Mouse (Mus musculus) gastrocnemius, postnatal 4 days (tissue): ENCODE measurements at regions not wholly inside any gene's neighbourhood (a gene's known extent, or its start where the extent isn't known, plus 50 kb on each side); places are given as distances from the start of the nearest gene placed in this dataset.

ENCODE experiments used
- DNase-seq, 2 experiments: peaks; one replicate each; pipeline ENCODE4 v3.0.0; 2021 to 2022; ENCODE audit warnings: low spot score in 2 of 2, mixed read lengths in 2 of 2

DNA sequence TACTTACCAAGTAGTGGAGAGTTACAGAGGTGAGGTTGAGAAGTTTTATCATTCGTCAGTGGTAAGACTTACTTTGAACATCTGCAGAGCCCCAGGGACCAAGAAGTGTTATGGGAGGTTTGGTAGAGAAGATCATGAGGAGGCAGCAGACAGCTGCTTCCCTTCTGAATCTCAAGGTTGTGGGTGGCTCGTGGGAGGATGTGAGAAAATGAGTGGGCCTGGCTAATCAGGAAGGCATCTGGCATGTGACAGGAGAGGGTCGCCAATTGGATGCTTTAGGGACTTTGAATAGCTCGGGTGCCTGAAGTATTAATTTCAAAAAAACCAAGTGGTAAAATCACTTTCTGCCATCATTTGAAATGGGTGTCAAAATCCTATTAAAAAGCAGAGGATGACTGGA, 258.9 kb downstream of the Sqor start:
- no peak for DNase-seq

DNA sequence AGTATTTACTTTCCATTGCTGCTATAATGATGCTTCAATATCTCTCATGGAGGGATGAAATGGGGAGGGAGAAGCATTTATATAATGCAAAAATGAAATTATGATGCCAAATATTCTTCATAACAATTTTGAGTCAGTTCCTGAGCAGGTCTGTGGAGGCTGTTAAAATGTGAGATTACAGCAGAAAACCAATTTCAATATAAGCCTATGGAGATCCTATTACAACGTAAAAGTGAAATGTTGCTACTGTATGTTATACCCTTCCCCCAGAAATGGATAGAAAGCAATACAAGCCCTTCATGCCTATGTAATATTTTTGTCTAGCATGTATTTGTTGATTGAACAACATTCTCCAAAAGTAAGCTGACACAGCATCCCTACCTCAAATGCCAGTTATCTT, 259.3 kb downstream of the Sqor start:
- no peak for DNase-seq

DNA sequence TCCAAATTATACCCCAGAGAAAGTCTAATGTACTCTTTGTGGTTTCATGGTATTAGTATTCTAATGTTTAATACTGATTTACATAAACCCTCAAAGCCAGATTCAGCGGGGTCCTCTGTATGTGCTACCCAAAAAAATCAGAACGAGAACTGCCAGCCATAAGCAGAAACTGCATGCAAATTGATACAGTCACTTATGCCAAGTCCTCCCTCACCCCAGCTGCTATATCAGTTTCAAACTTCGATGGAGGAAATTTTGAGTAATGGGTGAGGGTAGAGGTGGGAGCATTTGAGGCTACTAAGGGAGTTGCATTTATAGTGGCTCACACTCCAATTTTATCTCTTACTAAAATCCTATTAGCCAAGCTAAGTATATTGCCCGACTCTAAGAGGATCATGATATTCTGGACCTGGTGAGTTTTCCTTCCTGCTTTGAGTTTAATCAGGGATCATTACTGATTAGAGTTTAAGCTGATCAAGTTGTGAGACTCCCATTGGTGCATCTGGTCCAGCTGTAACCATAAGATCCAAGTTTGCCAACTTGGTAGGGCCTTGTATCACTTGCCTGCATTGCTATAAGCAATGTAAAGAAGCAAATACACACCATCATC, 260.0 kb downstream of the Sqor start:
- DNase-seq: no peak

DNA sequence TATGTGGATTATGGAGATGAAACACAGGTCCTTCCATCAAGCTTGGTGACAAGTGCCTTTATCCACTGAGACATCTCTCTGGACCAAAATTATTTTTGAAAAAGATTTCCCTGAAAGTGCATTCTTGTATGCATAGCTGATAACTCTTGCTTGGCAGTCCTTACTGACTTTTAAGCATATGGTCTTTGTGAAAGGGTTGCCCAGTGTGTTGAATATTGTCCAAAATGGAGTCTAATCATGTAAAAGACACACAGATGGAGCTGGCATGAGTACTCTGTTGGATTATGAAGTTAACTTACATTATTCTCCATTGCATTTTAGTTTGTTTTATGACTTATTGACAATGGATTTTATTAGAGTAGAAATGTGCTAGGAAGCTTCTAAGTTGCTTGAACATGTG, 282.3 kb downstream of the Sqor start:
- no peak for DNase-seq

DNA sequence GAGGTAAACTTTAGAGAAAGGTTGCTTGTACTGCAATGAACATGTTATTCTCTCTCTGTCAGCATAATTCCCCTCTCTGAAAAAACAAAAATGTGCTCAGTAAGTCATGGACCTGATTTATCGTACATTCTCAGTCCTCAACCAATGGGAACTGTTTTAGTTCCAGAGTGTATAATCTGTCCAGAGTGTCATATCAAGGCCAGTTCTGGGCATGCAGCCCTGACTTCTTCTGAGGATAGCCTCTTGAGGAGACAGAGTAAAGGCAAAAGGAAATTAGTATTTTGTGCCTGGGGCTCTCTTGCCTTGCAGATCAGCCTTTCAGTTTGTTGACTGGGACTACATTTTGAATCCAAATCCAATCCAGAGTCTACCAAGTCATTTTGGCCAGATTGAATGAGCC, 299.6 kb downstream of the Sqor start:
- peak in 1 of 2 experiments; percentile 9 for DNase-seq

DNA sequence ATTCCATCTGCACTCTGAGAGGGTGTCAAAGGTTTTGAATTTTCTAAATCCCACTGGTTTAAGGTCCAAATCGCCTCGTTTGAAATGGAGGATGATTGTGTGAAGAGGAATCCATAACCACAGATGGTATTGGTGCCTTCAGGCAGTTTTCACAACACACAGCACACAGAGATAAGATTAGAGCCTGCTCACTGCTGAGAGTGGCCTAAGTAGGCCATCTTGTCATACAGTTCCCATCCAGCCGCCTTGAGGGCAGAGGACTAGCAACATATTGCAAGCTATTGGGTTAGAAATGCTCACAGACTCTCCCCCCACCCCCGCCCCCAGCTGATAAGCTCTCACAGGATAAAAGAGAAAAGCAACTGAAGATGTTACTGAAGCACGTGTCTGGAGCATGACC, 303.8 kb downstream of the Sqor start:
- DNase-seq: no peak

DNA sequence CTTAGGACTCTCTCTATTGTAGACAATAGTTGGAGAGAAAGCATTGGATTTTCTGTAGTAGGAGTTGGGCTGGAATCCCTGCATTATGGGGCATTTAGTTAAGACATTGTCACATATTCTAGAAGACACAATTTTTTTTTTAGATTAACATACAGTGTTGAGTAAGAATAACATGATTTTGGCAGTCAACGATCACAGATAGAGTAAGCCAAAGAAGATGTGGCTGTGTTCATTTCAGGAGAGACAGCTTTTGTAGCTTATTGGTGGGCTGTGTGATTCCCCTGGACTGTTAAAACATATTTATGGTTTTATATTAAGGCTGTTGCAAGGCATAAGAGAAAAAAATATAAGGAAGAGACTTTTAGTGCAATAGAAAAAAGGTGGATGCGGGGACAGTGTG, 307.6 kb downstream of the Sqor start:
- DNase-seq: no peak

DNA sequence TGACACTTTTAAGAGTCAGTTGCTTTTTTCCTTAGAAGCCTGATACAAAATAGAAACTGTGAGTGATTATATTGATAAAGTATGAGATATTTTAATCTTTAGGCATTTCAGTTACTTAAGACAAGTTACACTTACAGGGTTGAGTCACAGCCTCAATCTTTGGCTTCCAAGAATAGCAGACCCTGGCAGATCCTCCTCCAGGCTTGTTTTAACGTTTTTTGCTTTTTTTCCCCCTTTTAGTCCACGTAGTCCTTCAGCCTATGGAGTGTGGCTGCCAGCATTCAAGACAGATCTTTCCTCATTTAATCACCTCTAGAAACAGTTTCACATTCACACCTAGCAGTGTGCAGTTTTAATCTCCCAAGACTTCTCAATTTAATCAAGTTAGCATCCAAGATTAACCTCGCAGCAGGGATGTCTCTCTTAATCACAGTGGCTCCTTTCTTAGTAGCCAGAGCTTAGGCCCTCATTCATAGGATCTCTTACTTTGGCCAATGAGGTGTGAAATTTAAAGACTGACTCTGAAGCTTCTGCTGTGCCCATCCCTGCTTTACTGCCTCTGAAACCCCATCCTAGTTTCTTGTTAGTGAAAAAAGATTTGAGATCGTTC, 308.5 kb downstream of the Sqor start:
- no peak for DNase-seq

DNA sequence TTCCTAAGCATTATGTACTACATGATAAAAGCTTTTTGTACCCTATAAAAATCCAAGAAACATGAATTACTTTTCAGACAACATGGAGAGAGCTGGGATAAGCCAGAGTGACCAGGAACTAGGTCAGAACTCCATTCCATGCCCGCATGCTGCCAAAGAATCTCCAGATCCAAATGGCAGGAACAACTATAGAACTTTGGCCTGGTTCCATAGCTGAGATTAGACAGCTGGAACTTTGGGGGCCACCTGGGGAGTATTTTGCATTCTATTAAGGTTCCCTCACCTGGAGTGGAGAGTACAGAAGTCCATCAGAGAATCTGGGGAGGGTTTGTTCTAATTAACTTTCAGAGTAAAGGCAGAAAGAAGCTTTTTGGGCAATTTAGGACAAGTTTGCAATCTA, 327.7 kb downstream of the Sqor start:
- no peak for DNase-seq

DNA sequence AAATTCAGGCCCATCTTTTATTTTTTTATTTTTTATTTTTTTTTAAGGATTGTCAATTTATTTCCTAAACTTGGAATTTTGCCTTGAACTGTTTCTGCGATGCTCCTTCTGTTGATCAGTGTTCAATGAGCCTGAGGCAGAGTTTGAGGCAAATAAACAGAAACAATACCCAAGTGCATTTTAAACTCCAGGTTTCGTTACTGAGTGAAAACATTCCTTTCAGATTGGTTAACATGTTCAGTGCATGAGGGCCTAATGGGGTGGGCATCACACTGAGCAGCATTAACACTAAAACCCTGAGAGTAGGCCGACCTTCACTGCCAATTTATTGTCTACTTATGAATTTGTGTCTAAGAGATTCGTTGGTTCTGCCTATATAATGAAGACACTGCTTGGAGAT, 338.5 kb downstream of the Sqor start:
- no peak for DNase-seq

DNA sequence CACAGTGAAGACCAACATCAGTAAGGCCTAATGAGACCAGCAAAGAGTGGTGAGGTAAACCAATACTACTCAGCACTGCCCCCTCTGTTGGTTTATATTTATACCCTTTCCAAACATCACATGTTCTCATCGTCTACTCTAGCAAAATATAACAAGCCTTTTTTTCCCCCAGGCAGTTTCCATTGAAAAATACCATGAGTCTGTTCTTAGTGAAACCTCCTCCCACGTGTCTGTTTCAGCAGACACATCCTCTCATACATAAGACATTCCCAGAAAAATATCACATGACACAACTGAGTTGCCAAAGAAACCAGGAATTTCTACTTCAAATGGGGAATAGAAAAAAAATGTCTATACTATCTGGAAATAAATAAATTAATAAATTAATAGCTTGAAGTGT, 366.5 kb downstream of the Sqor start:
- no peak for DNase-seq

DNA sequence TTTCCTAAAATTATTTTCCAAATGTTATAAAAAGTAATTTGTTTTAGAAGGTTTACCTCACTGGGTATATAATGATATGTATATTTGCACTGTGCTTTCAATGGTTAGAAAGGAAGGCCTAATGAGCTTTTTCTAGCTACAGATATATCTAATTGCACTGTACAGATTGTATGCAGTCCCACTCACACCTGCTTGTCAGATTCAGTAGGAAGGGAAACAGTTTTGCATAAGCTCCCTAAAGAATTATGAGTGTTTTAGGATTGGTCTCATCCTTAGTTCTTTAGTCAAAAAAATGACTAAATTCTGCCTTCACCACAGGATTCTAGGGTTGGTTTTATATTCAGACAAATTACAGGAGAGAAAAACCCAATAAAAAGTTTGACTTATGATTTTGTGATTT, 388.1 kb downstream of the Sqor start:
- DNase-seq: no peak

DNA sequence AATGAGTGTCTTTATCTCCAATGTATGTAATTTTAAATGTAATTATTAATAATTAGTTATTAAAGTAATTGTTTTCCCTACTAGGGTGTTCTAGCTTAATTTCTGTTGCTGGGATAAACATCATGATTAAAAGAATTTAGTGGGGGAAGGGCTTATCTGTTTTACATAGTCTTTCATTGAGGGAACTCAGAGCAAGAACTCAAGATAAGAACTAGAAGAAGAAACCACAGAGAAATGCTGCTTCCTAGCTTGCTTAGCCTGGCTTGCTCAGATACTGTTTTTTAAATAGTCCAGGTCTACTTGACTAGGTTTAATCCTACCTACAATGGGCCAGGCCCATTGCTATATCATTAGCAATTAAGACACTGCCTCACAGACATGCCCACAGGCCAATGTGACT, 400.3 kb downstream of the Sqor start:
- DNase-seq: no peak

DNA sequence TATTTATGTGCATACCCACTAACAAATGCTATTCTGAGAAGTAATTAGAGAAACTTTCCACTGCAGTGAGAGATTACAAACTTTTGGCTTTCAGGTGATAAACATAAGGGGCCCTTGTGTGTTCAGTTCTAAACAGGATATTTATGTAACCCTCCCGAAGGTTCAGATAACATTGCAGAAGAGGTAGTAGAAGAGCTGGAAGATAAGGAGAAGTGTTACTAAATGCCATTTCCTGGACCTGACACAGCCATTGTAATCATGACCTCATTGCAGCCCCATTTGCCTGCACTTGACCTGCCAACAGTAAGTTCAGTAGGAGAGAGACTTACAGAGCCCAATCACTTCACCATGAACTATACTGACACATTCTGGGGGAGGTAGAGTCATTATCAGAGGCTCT, 405.6 kb downstream of the Sqor start:
- no peak for DNase-seq

DNA sequence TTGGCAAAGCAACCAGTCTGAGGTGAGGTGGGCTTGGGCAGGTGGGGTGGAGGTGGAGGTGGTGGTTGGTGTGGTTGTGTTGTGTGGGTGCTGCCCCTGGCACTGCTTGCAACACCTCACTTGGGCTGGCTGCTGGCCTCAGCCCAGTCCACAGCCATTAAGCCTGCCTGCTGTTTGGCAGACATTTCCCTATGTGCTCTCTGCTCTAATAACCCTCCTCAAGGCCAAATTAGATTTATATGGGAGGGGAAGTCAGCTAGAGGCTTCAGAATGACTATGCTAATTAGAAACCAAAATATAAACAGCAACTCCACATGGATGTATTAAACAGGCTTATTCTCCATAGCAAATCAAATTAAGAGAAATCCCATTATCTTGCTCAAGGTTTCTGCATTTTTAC, 417.2 kb downstream of the Sqor start:
- DNase-seq: no peak

DNA sequence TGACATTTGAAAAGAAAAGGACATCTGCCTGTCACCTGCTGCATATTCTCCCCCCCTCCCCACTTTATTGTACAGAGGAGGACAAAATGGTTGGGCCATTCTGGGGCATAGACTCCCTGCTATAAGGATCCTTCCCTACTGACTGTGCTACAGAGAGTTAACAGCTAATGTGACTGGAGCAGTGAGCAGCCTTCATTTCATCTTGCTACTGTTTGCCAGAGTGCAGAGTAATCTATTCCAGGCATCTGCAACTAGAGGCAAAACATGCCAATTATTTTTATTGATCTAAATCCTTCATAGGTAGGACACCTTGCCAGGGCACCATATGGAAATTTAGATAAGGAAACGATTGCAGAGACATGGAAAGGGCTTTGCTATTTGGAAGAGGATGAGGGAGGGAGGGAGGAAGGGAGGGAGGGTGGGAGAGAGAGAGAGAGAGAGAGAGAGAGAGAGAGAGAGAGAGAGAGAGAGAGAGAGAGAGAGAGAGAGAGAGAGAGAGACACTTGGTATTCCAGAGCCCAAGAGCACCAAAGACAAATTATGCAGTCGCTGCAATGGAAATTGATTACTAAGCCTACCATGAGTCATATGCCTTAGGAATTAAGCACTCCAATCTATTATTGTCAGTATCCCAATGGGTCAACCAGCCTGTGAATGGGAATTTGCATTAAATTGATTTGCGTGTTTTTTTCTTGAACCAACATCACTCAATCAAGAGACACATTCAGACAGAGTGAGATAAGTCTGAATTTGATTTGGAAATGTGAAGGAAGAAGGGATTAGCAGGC, 426.0 kb downstream of the Sqor start:
- DNase-seq: no peak

DNA sequence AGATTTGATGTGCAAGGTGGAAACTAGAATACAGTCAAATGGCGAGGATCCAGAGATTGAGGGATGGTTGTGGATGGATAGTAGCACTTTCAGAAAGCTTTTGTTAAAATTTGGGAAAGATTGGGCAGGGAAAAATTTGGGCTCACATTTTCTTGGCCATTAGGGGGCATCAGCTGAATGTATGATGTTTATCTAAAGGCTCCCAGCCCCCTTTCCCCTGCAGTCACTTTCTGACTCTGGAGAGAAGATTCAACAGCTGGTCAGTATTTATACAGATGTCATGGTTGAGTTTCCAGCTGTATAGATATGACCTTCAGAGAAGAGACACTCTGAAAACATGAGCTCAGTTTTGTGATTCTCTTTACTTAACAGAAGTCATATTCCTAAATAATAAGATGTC, 429.5 kb downstream of the Sqor start:
- DNase-seq: no peak
